Mouse (Mus musculus) lung, adult 2 months (tissue): ENCODE measurements around the gene Sstr4. TPM values are rescaled to one million over a fixed set of nuclear protein-coding genes. Genes with fewer than 3 reads are reported as not detected.

Experiments used
- DNase-seq: peaks from one replicate; pipeline ENCODE4 v3.0.0; 2022
- H3K4me1 ChIP-seq: fragments of 200-500 bp; 2 replicates; pipeline ENCODE4 v1.6.1; 2011; ENCODE audit warnings: low read length; ENCODE audit not compliant: control insufficient read depth, insufficient read depth
- H3K4me3 ChIP-seq: fragments of 200-500 bp; replicated peaks from 2 replicates; pipeline ENCODE3; 2011; ENCODE audit warnings: low read depth, mild to moderate bottlenecking, control low read depth, low read length; ENCODE audit errors: extremely low read depth
- CTCF ChIP-seq: fragments of 200-500 bp; IDR thresholded peaks from 2 replicates; pipeline ENCODE4 v1.5.1; 2011; ENCODE audit warnings: mild to moderate bottlenecking, low read length, control low read depth; ENCODE audit not compliant: insufficient read depth
- POLR2A ChIP-seq: fragments of 200-500 bp; IDR thresholded peaks from 2 replicates; pipeline ENCODE4 v1.6.1; 2011; ENCODE audit warnings: low read depth, mild to moderate bottlenecking, control low read depth, low read length, borderline replicate concordance; ENCODE audit errors: extremely low read depth
- WGBS: fragments of 180-500 bp; shearing (Covaris S2); methylation state at CpG from one replicate; pipeline ENCODE4 v1.1.7; 2018; 5-methylcytosine and 5-hydroxymethylcytosine counted together
- polyA plus RNA-seq: library from polyadenylated mRNA; depleted of rRNA; stranded (reverse); fragments of >200 nt; gene quantifications from 2 replicates; pipeline ENCODE4 v1.2.3, GENCODE M21; 2012

Gene Sstr4
- polyA plus RNA-seq, 1 experiment, result 8.3 TPM

GRCm38 (mm10) chr2:148387652-148388581, 7.2 kb upstream of the Sstr4 start:
- WGBS, result 74% methylated on average over 6 of the region's 6 CpGs
- no peak for DNase-seq
- no peak overlapping the region for H3K4me3 ChIP-seq
- TF ChIP-seq POLR2A, result no peak
- no peak for TF ChIP-seq CTCF
- H3K4me1 ChIP-seq, result peaks cover 5% of the 10 kb centered on the region

DNA sequence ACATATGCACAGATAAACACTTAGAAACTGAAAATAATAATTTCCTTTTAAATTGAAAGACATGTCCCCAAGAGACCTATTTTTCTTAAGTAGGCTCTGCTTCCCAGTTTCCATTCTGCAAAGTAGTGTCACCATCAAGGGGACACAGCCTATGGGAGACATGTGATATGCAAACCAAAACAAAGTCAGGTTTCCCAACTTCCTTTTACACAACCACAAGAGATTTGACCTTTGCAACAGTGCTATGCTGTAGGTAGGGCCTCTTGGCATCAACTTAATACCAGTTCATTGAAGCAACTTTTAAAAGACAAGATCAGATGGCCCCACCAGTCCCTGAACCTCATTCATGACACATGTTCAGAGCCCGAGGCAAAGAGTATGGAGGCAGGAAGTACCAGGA, 2.0 kb upstream of the Sstr4 start:
- no peak for DNase-seq
- TF ChIP-seq POLR2A, result no peak
- TF ChIP-seq CTCF, result no peak
- H3K4me1 ChIP-seq, result peaks cover 18% of the 10 kb centered on the region
- 46% methylated on average over 1 of the region's 1 CpGs for WGBS
- no peak overlapping the region for H3K4me3 ChIP-seq

GRCm38 (mm10) chr2:148393846-148394245, 1.3 kb upstream of the Sstr4 start:
- DNase-seq, result no peak
- H3K4me3 ChIP-seq, result no peak overlapping the region
- peaks cover 22% of the 10 kb centered on the region for H3K4me1 ChIP-seq
- TF ChIP-seq CTCF, result no peak
- no peak for TF ChIP-seq POLR2A

- 58% methylated on average over 10 of the region's 10 CpGs for WGBS
- Histone ChIP-seq H3K4me1 (peaks cover 22% of the 10 kb centered on the region), H3K4me3 (no peak overlapping the region)
- no peak for TF ChIP-seq CTCF
- TF ChIP-seq POLR2A, result no peak
- no peak for DNase-seq
Observed at GRCm38 (mm10) chr2:148396209-148396608, 1.1 kb downstream of the Sstr4 start.

- Histone ChIP-seq H3K4me1 (peaks cover 23% of the 10 kb centered on the region), H3K4me3 (no peak overlapping the region)
- 24% methylated on average over 11 of the region's 11 CpGs for WGBS
- DNase-seq, result no peak
- TF ChIP-seq CTCF (no peak), POLR2A (no peak)
Observed at GRCm38 (mm10) chr2:148397015-148397783, 2.1 kb downstream of the Sstr4 start.

DNA sequence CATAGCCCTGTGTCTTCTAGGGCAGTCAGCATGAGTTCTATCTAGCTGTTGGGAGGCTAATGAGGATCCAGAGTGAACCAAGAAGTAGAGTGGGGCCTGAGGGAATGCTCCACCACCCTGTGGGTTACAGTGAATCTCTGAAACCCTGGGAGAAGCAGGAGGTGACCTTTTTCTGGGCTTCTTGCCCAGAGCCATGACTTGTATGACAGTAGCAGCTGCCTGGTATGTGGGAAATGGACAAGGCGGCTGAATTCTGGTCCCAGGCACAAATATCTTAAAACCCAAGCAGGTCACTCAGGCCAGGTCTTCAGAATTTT, 2.6 kb downstream of the Sstr4 start:
- DNase-seq, result no peak
- 42% methylated on average over 1 of the region's 1 CpGs for WGBS
- peaks cover 24% of the 10 kb centered on the region for H3K4me1 ChIP-seq
- H3K4me3 ChIP-seq, result no peak overlapping the region
- TF ChIP-seq CTCF (no peak), POLR2A (no peak)

DNA sequence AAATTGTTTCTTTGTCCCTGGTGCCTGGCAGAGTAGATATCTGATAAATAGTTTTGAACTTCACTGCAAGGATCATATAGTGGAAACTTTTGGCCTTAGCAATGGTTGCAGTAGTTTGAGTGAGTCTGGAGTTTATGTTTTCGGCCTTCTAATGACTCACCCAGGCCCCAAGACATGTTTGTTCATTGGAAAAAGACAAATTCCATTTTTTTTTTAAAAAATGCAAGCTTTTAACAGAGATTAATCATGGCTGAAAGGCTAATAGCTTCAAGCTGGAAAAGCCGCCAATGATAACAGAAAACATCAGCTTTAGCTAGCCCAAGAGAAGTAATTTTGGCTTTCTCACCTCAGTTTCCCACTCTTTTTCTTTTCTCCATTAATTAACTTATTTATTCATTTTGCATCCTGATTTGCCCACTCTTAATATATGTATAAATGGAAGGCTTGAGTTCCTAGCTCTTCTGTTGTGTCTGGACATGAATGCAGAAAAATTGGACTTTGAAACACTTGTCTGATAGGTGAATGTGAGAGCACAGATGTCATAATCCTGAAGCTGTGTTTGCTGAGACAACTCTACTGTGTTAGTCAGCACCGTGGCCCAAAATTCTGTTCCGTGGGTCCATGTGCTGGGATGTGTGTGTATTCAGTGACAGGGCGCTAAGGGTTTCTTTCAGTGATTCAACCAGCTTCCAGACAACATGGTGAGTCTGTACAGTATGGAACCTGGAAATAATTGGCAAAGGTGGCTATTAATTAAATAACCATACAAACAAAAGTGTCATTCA, 3.9 kb downstream of the Sstr4 start:
- DNase-seq, result no peak
- 78% methylated on average over 5 of the region's 5 CpGs for WGBS
- no peak for TF ChIP-seq CTCF
- TF ChIP-seq POLR2A, result no peak
- peaks cover 19% of the 10 kb centered on the region for H3K4me1 ChIP-seq
- H3K4me3 ChIP-seq, result no peak overlapping the region

GRCm38 (mm10) chr2:148402227-148402626, 7.1 kb downstream of the Sstr4 start:
- Histone ChIP-seq H3K4me3 (peak overlapping the region; percentile 48), H3K4me1 (peaks cover 12% of the 10 kb centered on the region; the same call in 1 of the 2 replicates)
- DNase-seq, result no peak
- 24% methylated on average over 1 of the region's 1 CpGs for WGBS
- no peak for TF ChIP-seq CTCF

DNA sequence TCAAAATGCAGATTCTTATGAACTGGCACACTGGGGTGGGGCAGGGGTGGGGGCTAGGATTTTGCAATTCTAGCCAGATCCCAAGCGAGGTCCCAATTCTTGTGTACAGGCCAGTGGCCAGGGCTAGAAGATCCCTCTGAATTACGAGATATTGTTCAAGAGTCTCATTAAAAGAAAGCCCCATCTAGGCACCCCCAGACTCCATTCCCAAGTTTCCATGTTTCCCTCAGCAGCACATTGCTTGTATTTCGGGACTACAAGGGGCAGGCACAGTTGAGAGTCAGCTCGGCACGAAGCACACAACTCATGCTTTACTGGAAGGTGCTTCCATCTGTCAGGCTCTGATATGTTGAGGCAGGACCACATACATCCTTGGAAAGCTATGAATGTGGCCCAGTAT, 9.8 kb downstream of the Sstr4 start:
- WGBS, result 35% methylated on average over 5 of the region's 5 CpGs
- H3K4me1 ChIP-seq, result 0 out of 2 replicates have a peak, but pooled peaks cover 2% of the 10 kb centered on the region
- TF ChIP-seq CTCF, result no peak
- no peak for TF ChIP-seq POLR2A
- H3K4me3 ChIP-seq, result peak overlapping the region; percentile 88
- DNase-seq, result no peak
